Mouse (Mus musculus): ENCODE measurements at regions not wholly inside any gene's neighbourhood (a gene's known extent, or its start where the extent isn't known, plus 50 kb on each side); places are given as distances from the start of the nearest gene placed in this dataset.

- H3K9me3 ChIP-seq (replicated peaks; ENCODE audit: low read length): no peaks in the 10 kb centered on the region
- H3K27ac ChIP-seq: no peak overlapping the region
- H3K36me3 ChIP-seq (ENCODE audit: insufficient read depth, low read length): no peaks in the 10 kb centered on the region
- no peak overlapping the region for H3K4me2 ChIP-seq (ENCODE audit: low read length)
- WGBS: 61% methylated on average over 8 of the region's 8 CpGs
- TF ChIP-seq CTCF (IDR thresholded peaks at IDR 0.05; ENCODE audit: low read depth): no peak
- no peaks in the 10 kb centered on the region for H3K27me3 ChIP-seq (ENCODE audit: insufficient read depth, low read length)
- ATAC-seq (replicated peaks; ENCODE audit: low FRiP score, low read depth) (no peak), DNase-seq (ENCODE audit: low spot score) (no peak)
- no peak overlapping the region for H3K9ac ChIP-seq (ENCODE audit: low read depth, low read length)
- H3K4me3 ChIP-seq (replicated peaks; ENCODE audit: low read depth, low read length): no peak overlapping the region
- H3K4me1 ChIP-seq (replicated peaks; ENCODE audit: insufficient read depth, low read length): no peaks in the 10 kb centered on the region
These were observed 437.6 kb upstream of the Mef2c start for GRCm38 (mm10) chr13:83066115-83066753.

GRCm38 (mm10) chr13:83067496-83067895 lies 436.3 kb upstream of the Mef2c start:
- no peaks in the 10 kb centered on the region for H3K4me1 ChIP-seq (replicated peaks; ENCODE audit: insufficient read depth, low read length)
- no peak overlapping the region for H3K4me3 ChIP-seq (replicated peaks; ENCODE audit: low read depth, low read length)
- H3K36me3 ChIP-seq (ENCODE audit: insufficient read depth, low read length): no peaks in the 10 kb centered on the region
- no peak overlapping the region for H3K9ac ChIP-seq (ENCODE audit: low read depth, low read length)
- ATAC-seq (replicated peaks; ENCODE audit: low FRiP score, low read depth) (no peak), DNase-seq (ENCODE audit: low spot score) (no peak)
- no peaks in the 10 kb centered on the region for H3K27me3 ChIP-seq (ENCODE audit: insufficient read depth, low read length)
- no peak overlapping the region for H3K4me2 ChIP-seq (ENCODE audit: low read length)
- H3K9me3 ChIP-seq (replicated peaks; ENCODE audit: low read length): no peaks in the 10 kb centered on the region
- 70% methylated on average over 2 of the region's 2 CpGs for WGBS
- no peak overlapping the region for H3K27ac ChIP-seq
- TF ChIP-seq CTCF (IDR thresholded peaks at IDR 0.05; ENCODE audit: low read depth): no peak

- no peak overlapping the region for H3K9ac ChIP-seq (ENCODE audit: low read depth, low read length)
- H3K9me3 ChIP-seq (replicated peaks; ENCODE audit: low read length): no peaks in the 10 kb centered on the region
- ATAC-seq (replicated peaks; ENCODE audit: low FRiP score, low read depth) (no peak), DNase-seq (ENCODE audit: low spot score) (no peak)
- TF ChIP-seq CTCF (IDR thresholded peaks at IDR 0.05; ENCODE audit: low read depth): no peak
- H3K27me3 ChIP-seq (ENCODE audit: insufficient read depth, low read length): no peaks in the 10 kb centered on the region
- H3K4me1 ChIP-seq (replicated peaks; ENCODE audit: insufficient read depth, low read length): no peaks in the 10 kb centered on the region
- H3K36me3 ChIP-seq (ENCODE audit: insufficient read depth, low read length): no peaks in the 10 kb centered on the region
- no peak overlapping the region for H3K4me3 ChIP-seq (replicated peaks; ENCODE audit: low read depth, low read length)
- no peak overlapping the region for H3K27ac ChIP-seq
- WGBS: 77% methylated on average over 1 of the region's 1 CpGs
- no peak overlapping the region for H3K4me2 ChIP-seq (ENCODE audit: low read length)
These were observed 435.2 kb upstream of the Mef2c start for GRCm38 (mm10) chr13:83068588-83068987.

GRCm38 (mm10) chr13:83069293-83069692 lies 434.5 kb upstream of the Mef2c start:
- H3K9ac ChIP-seq (ENCODE audit: low read depth, low read length): no peak overlapping the region
- no peaks in the 10 kb centered on the region for H3K27me3 ChIP-seq (ENCODE audit: insufficient read depth, low read length)
- no peaks in the 10 kb centered on the region for H3K9me3 ChIP-seq (replicated peaks; ENCODE audit: low read length)
- DNase-seq (ENCODE audit: low spot score) (no peak), ATAC-seq (replicated peaks; ENCODE audit: low FRiP score, low read depth) (no peak)
- no peaks in the 10 kb centered on the region for H3K36me3 ChIP-seq (ENCODE audit: insufficient read depth, low read length)
- no peaks in the 10 kb centered on the region for H3K4me1 ChIP-seq (replicated peaks; ENCODE audit: insufficient read depth, low read length)
- H3K4me3 ChIP-seq (replicated peaks; ENCODE audit: low read depth, low read length): no peak overlapping the region
- H3K4me2 ChIP-seq (ENCODE audit: low read length): no peak overlapping the region
- no peak overlapping the region for H3K27ac ChIP-seq
- TF ChIP-seq CTCF (IDR thresholded peaks at IDR 0.05; ENCODE audit: low read depth): no peak

- TF ChIP-seq CTCF (IDR thresholded peaks at IDR 0.05; ENCODE audit: low read depth): no peak
These were observed 431.8 kb upstream of the Mef2c start for GRCm38 (mm10) chr13:83072073-83072472.

GRCm38 (mm10) chr13:83074219-83074965 lies 429.4 kb upstream of the Mef2c start:
- no peaks in the 10 kb centered on the region for H3K27me3 ChIP-seq (ENCODE audit: insufficient read depth, low read length)
- ATAC-seq (replicated peaks; ENCODE audit: low FRiP score, low read depth) (no peak), DNase-seq (ENCODE audit: low spot score) (no peak)
- no peaks in the 10 kb centered on the region for H3K9me3 ChIP-seq (replicated peaks; ENCODE audit: low read length)
- WGBS: 91% methylated on average over 6 of the region's 6 CpGs
- no peaks in the 10 kb centered on the region for H3K4me1 ChIP-seq (replicated peaks; ENCODE audit: insufficient read depth, low read length)
- TF ChIP-seq CTCF (IDR thresholded peaks at IDR 0.05; ENCODE audit: low read depth): no peak
- H3K4me2 ChIP-seq (ENCODE audit: low read length): no peak overlapping the region
- H3K4me3 ChIP-seq (replicated peaks; ENCODE audit: low read depth, low read length): no peak overlapping the region
- no peaks in the 10 kb centered on the region for H3K36me3 ChIP-seq (ENCODE audit: insufficient read depth, low read length)
- no peak overlapping the region for H3K27ac ChIP-seq
- H3K9ac ChIP-seq (ENCODE audit: low read depth, low read length): no peak overlapping the region

More at GRCm38 (mm10) chr13:83072073-83072472, 431.8 kb upstream of the Mef2c start:
- no peak overlapping the region for H3K4me2 ChIP-seq (ENCODE audit: low read length)
- WGBS: 62% methylated on average over 3 of the region's 3 CpGs
- no peaks in the 10 kb centered on the region for H3K27me3 ChIP-seq (ENCODE audit: insufficient read depth, low read length)
- ATAC-seq (replicated peaks; ENCODE audit: low FRiP score, low read depth) (no peak), DNase-seq (ENCODE audit: low spot score) (no peak)
- H3K36me3 ChIP-seq (ENCODE audit: insufficient read depth, low read length): no peaks in the 10 kb centered on the region
- H3K27ac ChIP-seq: no peak overlapping the region
- no peak overlapping the region for H3K4me3 ChIP-seq (replicated peaks; ENCODE audit: low read depth, low read length)
- H3K9me3 ChIP-seq (replicated peaks; ENCODE audit: low read length): no peaks in the 10 kb centered on the region
- H3K9ac ChIP-seq (ENCODE audit: low read depth, low read length): no peak overlapping the region
- H3K4me1 ChIP-seq (replicated peaks; ENCODE audit: insufficient read depth, low read length): no peaks in the 10 kb centered on the region

Measured in kidney, postnatal 0 days (tissue).